Mouse (Mus musculus) cerebellum, adult 11 months (tissue): Measurements from ENCODE around the gene Vsnl1.

Experiments used
- DNase-seq: peaks from one replicate; pipeline ENCODE4 v3.0.0; 2022

The Vsnl1 gene

DNA sequence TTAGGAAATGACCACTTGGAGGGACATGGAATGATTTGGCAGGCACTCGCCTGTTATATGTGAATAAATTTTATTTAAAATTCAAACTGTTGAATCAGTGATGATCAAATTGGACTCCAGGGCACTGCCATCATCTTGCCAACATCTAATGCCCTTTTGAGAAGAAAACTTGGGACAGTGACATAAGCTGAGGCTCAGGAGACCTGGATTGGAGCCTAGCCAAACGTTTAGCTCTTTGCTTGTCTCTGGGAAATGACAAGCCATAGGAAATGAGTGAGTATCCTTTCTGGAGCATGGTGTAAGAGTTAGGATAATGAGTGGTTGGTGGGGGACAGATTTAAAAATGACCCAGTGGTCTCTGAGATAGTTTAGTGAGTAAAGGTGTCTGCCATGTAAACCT is 57.0 kb downstream of the Vsnl1 start:
- DNase-seq: no peak

- no peak for DNase-seq
Measured at GRCm38 (mm10) chr12:11370056-11370455, 66.4 kb downstream of the Vsnl1 start.

DNA sequence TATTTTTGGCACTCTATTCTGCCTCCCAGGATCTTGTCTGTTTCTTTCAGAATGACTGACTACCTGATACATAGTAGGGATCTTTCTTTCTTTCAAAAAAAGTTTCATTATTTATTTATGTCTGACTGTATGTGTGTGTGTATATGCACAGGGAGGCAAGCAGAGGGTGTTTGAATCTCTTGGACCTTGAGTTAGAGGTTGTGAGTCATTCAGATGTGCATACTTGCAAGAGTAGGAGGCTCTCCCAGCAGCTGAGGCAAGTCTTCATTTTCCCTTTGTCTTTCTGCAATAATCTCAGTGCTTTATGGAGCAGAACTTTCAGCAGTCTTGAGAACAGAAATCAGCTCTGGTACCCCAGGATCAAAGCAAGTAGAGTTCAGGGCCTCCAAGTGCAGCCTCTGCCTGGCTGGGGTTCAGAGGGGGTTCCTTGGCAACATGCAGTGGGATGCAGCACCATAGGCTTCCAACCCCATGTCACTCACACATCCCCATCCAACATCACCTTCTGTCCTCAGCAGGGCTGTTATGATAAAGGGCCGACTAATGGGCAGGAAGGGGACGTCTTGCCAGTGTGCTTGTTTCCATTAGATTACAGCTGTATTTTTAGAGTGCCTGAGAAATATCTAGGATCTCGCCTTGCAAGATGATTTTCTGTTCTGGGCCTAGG is 69.2 kb downstream of the Vsnl1 start:
- no peak for DNase-seq

GRCm38 (mm10) chr12:11364870-11365269 is 71.5 kb downstream of the Vsnl1 start:
- no peak for DNase-seq

GRCm38 (mm10) chr12:11362435-11362834 is 74.0 kb downstream of the Vsnl1 start:
- no peak for DNase-seq

- peak; percentile 83 for DNase-seq
Measured at GRCm38 (mm10) chr12:11350895-11351294, 85.5 kb downstream of the Vsnl1 start.

DNA sequence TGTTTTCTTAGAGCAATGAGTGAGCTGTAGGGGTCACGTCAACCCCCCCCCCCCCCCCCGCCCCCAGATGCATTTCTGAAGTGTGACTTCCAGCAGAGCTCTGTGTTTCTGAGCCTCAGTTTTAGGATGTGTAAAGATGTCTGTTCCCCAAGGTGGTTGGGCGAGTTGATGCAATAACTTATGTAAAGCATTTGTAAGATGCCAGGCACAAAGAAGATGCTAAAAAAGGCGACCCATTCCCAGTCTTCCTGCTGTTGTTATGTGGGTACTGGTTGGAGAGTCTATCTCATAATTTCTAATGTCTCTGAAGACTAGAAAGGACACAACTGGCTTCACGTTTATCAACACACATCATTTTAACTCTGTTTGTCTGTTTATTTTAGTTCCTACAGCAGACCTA is 86.5 kb downstream of the Vsnl1 start:
- no peak for DNase-seq

DNA sequence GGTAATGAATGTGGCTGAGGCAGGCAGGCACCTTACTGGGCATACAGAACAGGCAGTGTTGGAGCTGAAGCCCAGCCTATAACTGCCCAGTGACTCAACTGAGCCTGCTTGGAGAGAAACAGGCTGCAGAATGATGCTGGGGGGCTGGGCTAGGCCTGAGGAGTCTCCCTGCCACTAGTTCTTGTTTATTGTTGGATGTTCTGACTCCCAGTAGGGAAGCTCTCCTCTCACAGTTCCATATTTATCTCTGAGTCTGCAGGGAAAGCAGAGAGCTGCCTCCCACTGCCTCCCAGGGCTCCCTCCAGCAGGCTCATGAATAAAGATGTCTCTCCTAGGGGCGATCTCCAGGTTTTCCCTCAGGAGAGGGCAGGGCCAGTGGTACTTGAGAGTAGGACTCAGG is 88.0 kb downstream of the Vsnl1 start:
- DNase-seq: no peak

DNA sequence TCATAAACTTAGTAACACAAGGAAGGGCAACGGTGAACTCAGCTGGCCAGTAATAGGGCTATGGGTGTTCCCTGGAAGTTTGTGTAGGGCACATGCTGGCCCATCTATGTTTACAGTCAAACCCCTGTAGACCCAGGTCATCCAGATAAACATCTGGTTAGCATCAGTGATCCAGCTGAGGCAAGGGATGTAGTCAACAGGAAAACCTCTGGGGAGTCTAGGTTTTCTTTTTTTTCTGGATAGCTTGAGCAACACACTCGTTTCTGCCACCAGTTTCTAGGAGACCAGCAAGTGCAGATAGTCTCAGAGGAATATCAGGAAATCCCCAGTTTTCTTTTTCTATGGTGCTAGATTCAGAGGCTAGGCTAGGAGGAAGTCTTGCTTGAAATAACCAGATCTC is 90.5 kb downstream of the Vsnl1 start:
- no peak for DNase-seq

GRCm38 (mm10) chr12:11342020-11342600 is 94.3 kb downstream of the Vsnl1 start:
- DNase-seq: no peak

DNA sequence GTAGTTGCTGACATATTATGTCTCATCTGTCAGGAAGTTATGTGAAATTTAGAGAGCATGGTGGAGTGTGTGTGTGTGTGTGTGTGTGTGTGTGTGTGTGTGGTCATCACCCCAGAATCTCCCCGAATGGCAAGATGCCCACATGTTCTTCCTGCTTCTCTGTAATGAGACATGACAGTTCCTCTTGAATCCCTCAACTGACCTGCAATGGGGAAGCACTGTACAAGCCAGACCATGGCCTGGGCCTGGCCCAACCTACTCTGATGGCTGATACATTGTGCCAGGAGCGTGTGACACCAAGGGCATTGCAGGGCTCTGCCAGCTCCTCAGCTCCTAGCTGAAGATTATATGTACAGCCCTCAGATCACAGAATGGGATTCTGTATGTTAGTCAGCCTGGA is 98.2 kb downstream of the Vsnl1 start:
- DNase-seq: no peak

GRCm38 (mm10) chr12:11336845-11337244 is 99.6 kb downstream of the Vsnl1 start:
- DNase-seq: no peak

- no peak for DNase-seq
Measured at GRCm38 (mm10) chr12:11326483-11326882, 109.9 kb downstream of the Vsnl1 start.

DNA sequence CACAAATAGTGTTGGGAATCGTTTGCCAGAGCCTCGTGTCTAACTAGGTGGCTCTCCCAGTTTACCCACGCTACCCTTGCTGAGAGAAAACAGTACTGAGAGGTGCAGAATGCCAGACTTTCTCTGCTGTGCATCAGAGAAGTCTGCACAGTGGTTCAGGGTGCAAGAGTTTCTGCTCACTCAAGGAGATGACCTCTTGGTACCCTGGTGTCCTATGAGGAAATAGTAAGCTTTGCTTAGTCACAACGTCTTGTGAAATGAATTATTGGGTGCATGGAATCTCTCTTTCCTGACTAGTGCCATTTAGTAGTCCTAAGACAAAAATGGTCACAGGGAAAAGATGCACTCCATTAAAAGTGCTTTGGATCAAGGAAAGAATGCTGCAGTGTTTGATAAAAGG is 111.9 kb downstream of the Vsnl1 start:
- no peak for DNase-seq

DNA sequence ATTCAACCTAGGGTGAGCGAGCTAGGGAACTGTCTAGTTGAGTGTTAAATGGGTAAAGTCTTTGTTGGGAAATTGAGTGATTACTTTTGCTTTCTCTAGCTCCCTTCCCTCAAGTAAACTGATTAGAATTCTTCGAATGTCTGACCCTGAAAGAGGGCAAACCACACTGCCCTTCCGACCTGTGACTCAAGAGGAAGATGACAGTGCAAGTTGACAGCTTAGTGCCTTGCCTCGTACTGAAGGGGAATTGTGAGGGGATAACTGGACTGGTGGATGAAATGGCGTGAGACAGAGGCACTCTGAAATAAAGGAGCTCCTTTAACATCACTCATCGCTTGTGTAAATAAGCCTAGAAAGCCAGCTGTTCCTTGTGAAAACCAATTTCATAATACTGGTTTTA is 118.7 kb downstream of the Vsnl1 start:
- DNase-seq: no peak

GRCm38 (mm10) chr12:11313840-11314239 is 122.6 kb downstream of the Vsnl1 start:
- no peak for DNase-seq

DNA sequence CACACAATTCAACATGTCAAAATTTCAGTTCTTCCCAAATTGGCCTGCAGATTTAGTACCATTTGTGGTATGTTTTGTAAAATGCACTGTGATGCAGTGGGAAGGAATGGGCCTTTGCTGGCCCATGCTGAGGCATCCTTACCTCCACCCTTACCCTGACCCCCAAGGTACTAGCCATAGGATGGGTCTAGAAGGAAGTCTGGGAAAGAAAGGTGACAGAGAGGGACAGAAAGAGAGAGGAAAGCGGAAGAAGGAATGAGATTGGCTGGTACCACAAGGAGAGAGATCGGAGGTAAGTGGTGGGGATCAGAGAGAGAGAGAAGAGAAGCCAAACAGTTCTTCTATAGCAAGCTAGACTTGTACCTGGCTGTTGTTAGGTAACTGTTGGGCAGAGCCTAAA is 125.3 kb downstream of the Vsnl1 start:
- DNase-seq: no peak

GRCm38 (mm10) chr12:11306753-11307645 is 129.4 kb downstream of the Vsnl1 start:
- no peak for DNase-seq

DNA sequence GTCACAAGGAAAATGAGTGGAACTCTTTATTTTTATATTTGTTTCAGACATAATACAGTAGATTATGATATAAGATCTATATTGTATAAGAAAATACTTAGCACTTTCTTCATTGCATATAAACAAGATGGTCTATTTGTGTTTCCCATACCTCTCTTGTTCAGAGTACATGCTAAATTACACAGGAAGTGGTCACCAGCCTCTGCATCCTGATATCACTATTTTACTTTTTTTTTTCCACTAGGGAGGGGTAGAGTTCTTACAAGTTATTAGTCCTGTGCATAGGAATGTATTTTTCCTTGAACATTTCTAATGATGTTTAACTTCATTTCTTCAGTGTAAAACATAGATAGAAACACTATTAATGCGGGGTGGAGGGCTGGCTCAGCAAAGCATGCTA is 135.6 kb downstream of the Vsnl1 start:
- no peak for DNase-seq

DNA sequence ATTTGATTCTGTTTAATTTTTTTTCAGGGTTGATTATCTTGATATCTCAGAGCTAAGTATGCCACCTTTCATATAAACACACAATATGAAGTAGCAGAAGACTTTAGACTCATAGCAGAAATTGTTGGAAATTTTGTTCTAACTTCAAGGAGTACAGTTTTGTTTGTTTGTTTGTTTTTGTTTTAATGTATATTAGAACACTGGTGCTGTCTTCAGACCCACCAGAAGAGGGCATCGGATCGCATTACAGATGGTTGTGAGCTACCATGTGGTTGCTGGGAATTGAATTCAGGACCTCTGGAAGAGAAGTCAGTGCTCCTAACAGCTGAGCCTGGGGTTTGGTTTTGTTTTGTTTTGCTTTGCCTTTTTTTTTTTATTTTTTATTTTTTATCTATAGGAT is 150.0 kb downstream of the Vsnl1 start:
- DNase-seq: no peak

GRCm38 (mm10) chr12:11281584-11281983 is 154.8 kb downstream of the Vsnl1 start:
- DNase-seq: no peak

- no peak for DNase-seq
Measured at GRCm38 (mm10) chr12:11279886-11280285, 156.5 kb downstream of the Vsnl1 start.

DNA sequence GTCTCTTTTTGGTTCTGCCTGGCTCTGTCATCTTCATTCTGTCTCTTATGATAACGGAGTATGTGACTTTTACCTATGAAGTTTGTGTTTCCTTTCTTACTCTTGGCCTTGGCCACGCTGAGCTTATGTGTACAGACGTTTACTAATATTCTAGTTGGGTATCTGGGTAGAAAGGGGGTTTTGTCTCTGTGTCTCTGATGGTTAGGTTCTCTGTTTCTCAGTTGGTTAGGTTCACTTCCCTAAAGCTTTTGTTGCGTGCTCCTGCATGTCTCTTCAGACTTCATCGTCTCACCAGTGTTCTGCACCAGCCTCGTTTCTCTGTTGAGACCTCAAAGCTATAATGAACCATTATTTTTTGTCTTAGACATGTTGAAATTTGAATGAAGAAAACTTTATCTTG is 159.2 kb downstream of the Vsnl1 start:
- DNase-seq: no peak

- no peak for DNase-seq
Measured at GRCm38 (mm10) chr12:11276632-11277031, 159.8 kb downstream of the Vsnl1 start.
